33 mouse cellular contexts compared by ENCODE assay signal in the genomic region with DNA sequence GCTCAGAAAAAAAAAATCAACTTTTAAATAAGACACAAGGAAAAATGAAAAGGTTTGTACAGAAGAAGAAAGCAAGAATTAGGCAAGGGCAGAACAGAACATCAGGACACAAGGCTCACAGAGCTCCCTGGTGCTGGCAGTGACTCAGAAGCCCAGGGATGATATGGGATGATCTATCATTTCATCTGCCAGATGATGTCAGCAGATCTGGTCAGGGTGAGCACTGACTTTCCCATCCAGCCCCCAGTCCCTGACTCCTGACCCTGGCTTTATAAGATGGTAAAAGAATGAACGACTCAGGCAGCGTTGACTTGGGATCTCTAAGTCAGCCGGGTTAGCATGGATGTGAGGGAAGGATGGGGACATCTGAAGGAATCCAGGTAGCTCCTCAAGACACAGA. TPM values are rescaled to one million over a fixed set of nuclear protein-coding genes. Genes with fewer than 3 reads are reported as not detected.
DNase-seq lines count a peak whose midpoint lies in the region; ATAC-seq and TF ChIP-seq lines count a peak whose summit lies in the region.
"Had no signal": no experiment of that assay in that cellular context is flagged by ENCODE, and none has a peak within 500 bp of the region (broad histone marks: within the 10 kb centered on the region; RNA-seq: fewer than 3 reads in every experiment).

No protein-coding gene starts in this region.

- H3K27ac ChIP-seq in midbrain, embryonic 10.5 days (replicated peaks): peak overlapping the region; percentile 0; the same call in 1 of the 2 replicates
- no peak overlapping the region for H3K27ac ChIP-seq in midbrain, embryonic 15.5 days
- H3K27ac ChIP-seq in intestine, postnatal 0 days (ENCODE audit: low read depth, low read length): no peak overlapping the region
- H3K27ac ChIP-seq in liver, postnatal 0 days (ENCODE audit: low read depth): no peak overlapping the region
- H3K27ac ChIP-seq: forebrain, embryonic 13.5 days; heart, adult 2 months; heart, embryonic 10.5 days; heart, embryonic 13.5 days; hindbrain, embryonic 14.5 days; hindbrain, postnatal 0 days had no signal

- no peak overlapping the region for H3K4me2 ChIP-seq in midbrain, embryonic 15.5 days
- no peak overlapping the region for H3K4me2 ChIP-seq in intestine, postnatal 0 days (replicated peaks; ENCODE audit: low read depth)
- H3K4me2 ChIP-seq in liver, postnatal 0 days (ENCODE audit: low read depth, low read length): no peak overlapping the region
- H3K4me2 ChIP-seq: forebrain, embryonic 13.5 days; heart, embryonic 13.5 days; hindbrain, embryonic 14.5 days had no signal

- H3K36me3 ChIP-seq in midbrain, embryonic 10.5 days: no peaks in the 10 kb centered on the region
- H3K36me3 ChIP-seq in midbrain, embryonic 15.5 days (replicated peaks): no peaks in the 10 kb centered on the region
- H3K36me3 ChIP-seq in intestine, postnatal 0 days (ENCODE audit: control insufficient read depth, insufficient read depth): no peaks in the 10 kb centered on the region
- H3K36me3 ChIP-seq in liver, postnatal 0 days (replicated peaks; ENCODE audit: insufficient read depth, low read length): no peaks in the 10 kb centered on the region
- H3K36me3 ChIP-seq: forebrain, embryonic 10.5 days; G1E; heart, embryonic 10.5 days; heart, embryonic 13.5 days had no signal

- no peak for ATAC-seq in midbrain, embryonic 15.5 days (replicated peaks)
- no peak for ATAC-seq in intestine, postnatal 0 days
- ATAC-seq in liver, postnatal 0 days: no peak
- ATAC-seq: forebrain, embryonic 13.5 days; forebrain, embryonic 16.5 days; Patski had no signal

- H3K9me3 ChIP-seq in midbrain, embryonic 10.5 days (replicated peaks): no peaks in the 10 kb centered on the region
- no peaks in the 10 kb centered on the region for H3K9me3 ChIP-seq in midbrain, embryonic 15.5 days
- no peaks in the 10 kb centered on the region for H3K9me3 ChIP-seq in intestine, postnatal 0 days (ENCODE audit: control insufficient read depth)
- H3K9me3 ChIP-seq in liver, postnatal 0 days (ENCODE audit: low read length): no peaks in the 10 kb centered on the region
- H3K9me3 ChIP-seq: forebrain, embryonic 10.5 days; forebrain, embryonic 13.5 days; G1E; heart, embryonic 10.5 days; heart, embryonic 13.5 days had no signal

- 0 out of 2 replicates have a peak, but pooled peaks cover 7% of the 10 kb centered on the region for H3K27me3 ChIP-seq in midbrain, embryonic 10.5 days (ENCODE audit: low read depth, poor library complexity, severe bottlenecking)
- H3K27me3 ChIP-seq in midbrain, embryonic 15.5 days (replicated peaks): no peaks in the 10 kb centered on the region
- H3K27me3 ChIP-seq in intestine, postnatal 0 days (replicated peaks; ENCODE audit: control insufficient read depth, insufficient read depth, low read length): no peaks in the 10 kb centered on the region
- H3K27me3 ChIP-seq in liver, postnatal 0 days (ENCODE audit: insufficient read depth, low read length): no peaks in the 10 kb centered on the region
- H3K27me3 ChIP-seq: CH12.LX; forebrain, embryonic 13.5 days; heart, embryonic 13.5 days; Patski had no signal

- H3K9ac ChIP-seq in midbrain, embryonic 15.5 days: no peak overlapping the region
- H3K9ac ChIP-seq in intestine, postnatal 0 days (ENCODE audit: low read depth, low read length): no peak overlapping the region
- no peak overlapping the region for H3K9ac ChIP-seq in liver, postnatal 0 days (replicated peaks)
- H3K9ac ChIP-seq: forebrain, embryonic 13.5 days; heart, embryonic 13.5 days; hindbrain, embryonic 14.5 days had no signal

- H3K4me3 ChIP-seq in midbrain, embryonic 10.5 days: no peak overlapping the region
- no peak overlapping the region for H3K4me3 ChIP-seq in midbrain, embryonic 15.5 days
- H3K4me3 ChIP-seq in intestine, postnatal 0 days (ENCODE audit: low read depth, low read length): no peak overlapping the region
- no peak overlapping the region for H3K4me3 ChIP-seq in liver, postnatal 0 days (ENCODE audit: low read depth, low read length)
- H3K4me3 ChIP-seq: forebrain, embryonic 10.5 days; forebrain, embryonic 13.5 days; heart, adult 2 months; heart, embryonic 10.5 days; heart, embryonic 13.5 days had no signal

- H3K4me1 ChIP-seq in midbrain, embryonic 10.5 days: peaks cover 28% of the 10 kb centered on the region
- peaks cover 11% of the 10 kb centered on the region for H3K4me1 ChIP-seq in midbrain, embryonic 15.5 days
- H3K4me1 ChIP-seq in intestine, postnatal 0 days (replicated peaks; ENCODE audit: control insufficient read depth, insufficient read depth, low read length): no peaks in the 10 kb centered on the region
- no peaks in the 10 kb centered on the region for H3K4me1 ChIP-seq in liver, postnatal 0 days (ENCODE audit: insufficient read depth)

- DNase-seq in adrenal gland, adult 2 months: peak; percentile 75
- no peak for DNase-seq in adrenal gland, postnatal 4 days (ENCODE audit: low spot score in 2 of 2)
- no peak for DNase-seq in midbrain, embryonic 10.5 days (ENCODE audit: low spot score)
- peak; percentile 31 for DNase-seq in adrenal gland, postnatal 25 days
- DNase-seq in liver, postnatal 0 days: no peak
- DNase-seq: B cell, adult 2 months; cerebellum, adult 18-20 months; cerebellum, adult 9-10 months; cerebellum, postnatal 14 days; gastrocnemius, postnatal 10 days; gastrocnemius, postnatal 36 days; heart, adult 2 months; heart, postnatal 14 days; heart, postnatal 4 days had no signal

- TF ChIP-seq EP300 in liver, postnatal 0 days (IDR thresholded peaks at IDR 0.05; ENCODE audit: low read depth): no peak

- WGBS in midbrain, embryonic 10.5 days: 87% methylated on average over 3 of the region's 3 CpGs
- 81% methylated on average over 3 of the region's 3 CpGs for WGBS in midbrain, embryonic 15.5 days
- WGBS in intestine, postnatal 0 days: 86% methylated on average over 3 of the region's 3 CpGs
- whole genome bisulfite sequencing in liver, postnatal 0 days (ENCODE audit: insufficient replicate concordance): 83% methylated on average over 3 of the region's 3 CpGs

- TF ChIP-seq CTCF in intestine, postnatal 0 days (IDR thresholded peaks at IDR 0.05; ENCODE audit: low read depth): no peak
- no peak for TF ChIP-seq CTCF in liver, postnatal 0 days (IDR thresholded peaks at IDR 0.05; ENCODE audit: low read depth)

RNA-seq across cellular contexts. Expression of a gene that starts 5.7 kb away (rescaled TPM):
- total RNA-seq in adrenal gland, adult 2 months (2021): 1 to 10 TPM in 1 of 2 experiments, under 1 TPM in 1; 0.63 to 2.0 TPM
- polyA plus RNA-seq in adrenal gland, adult 2 months (2012; rRNA removed): not detected in 2 replicates
- total RNA-seq in adrenal gland, postnatal 4 days (2021): not detected
- 0.36 TPM in 1 of 2 replicates, not detected in the other for polyA plus RNA-seq in midbrain, embryonic 10.5 days (2016; fragmentation: Nextera tagmentation; extraction: Ambion mirVana)
- polyA plus RNA-seq in midbrain, embryonic 15.5 days (2015; fragmentation: Nextera tagmentation; extraction: Ambion mirVana): not detected in 2 replicates
- total RNA-seq in adrenal gland, postnatal 25 days (2021): 1.2 TPM in 1 of 2 replicates, not detected in the other
- 0.31 and 0.41 TPM in 2 replicates for polyA plus RNA-seq in intestine, postnatal 0 days (2015; fragmentation: Nextera tagmentation; extraction: Ambion mirVana)
- polyA plus RNA-seq in liver, postnatal 0 days (2015; fragmentation: Nextera tagmentation; extraction: Ambion mirVana): not detected in 2 replicates
- total RNA-seq: CH12.LX; gastrocnemius, adult 18-20 months; gastrocnemius, postnatal 10 days; gastrocnemius, postnatal 36 days; granulocyte monocyte progenitor cell, adult 5-6 weeks; heart, adult 2 months; heart, postnatal 14 days; heart, postnatal 4 days; hindbrain, postnatal 0 days had no signal
- polyA plus RNA-seq: embryonic facial prominence, embryonic 11.5 days; embryonic facial prominence, embryonic 14.5 days; forebrain, embryonic 13.5 days; forebrain, embryonic 16.5 days; G1E; heart, adult 2 months; heart, embryonic 10.5 days; heart, embryonic 13.5 days; heart, embryonic 16.5 days; hindbrain, embryonic 11.5 days; hindbrain, embryonic 14.5 days; hindbrain, postnatal 0 days; intestine, embryonic 14.5 days; Patski had no signal

RNA-seq across cellular contexts. Expression of a gene that starts 45.8 kb away (rescaled TPM):
- total RNA-seq in adrenal gland, adult 2 months (2021): 10 to 100 TPM in 1 of 2 experiments, 1 to 10 TPM in 1; 4.8 to 10.1 TPM
- polyA plus RNA-seq in adrenal gland, adult 2 months (2012; rRNA removed): 8.4 and 11.5 TPM in 2 replicates
- total RNA-seq in adrenal gland, postnatal 4 days (2021): 10 to 100 TPM in 1 of 2 experiments, 1 to 10 TPM in 1; 7.8 to 11.7 TPM
- 3.4 and 3.7 TPM in 2 replicates for polyA plus RNA-seq in midbrain, embryonic 10.5 days (2016; fragmentation: Nextera tagmentation; extraction: Ambion mirVana)
- 0.82 and 1.1 TPM in 2 replicates for polyA plus RNA-seq in midbrain, embryonic 15.5 days (2015; fragmentation: Nextera tagmentation; extraction: Ambion mirVana)
- 7.5 and 9.0 TPM in 2 replicates for total RNA-seq in adrenal gland, postnatal 25 days (2021)
- polyA plus RNA-seq in intestine, postnatal 0 days (2015; fragmentation: Nextera tagmentation; extraction: Ambion mirVana): 11.9 and 12.6 TPM in 2 replicates
- polyA plus RNA-seq in liver, postnatal 0 days (2015; fragmentation: Nextera tagmentation; extraction: Ambion mirVana): 11.8 TPM in 2 replicates
- polyA plus RNA-seq: G1E had no signal

Comparison
In these comparisons a context has a peak if more than half of its experiments do, and no peak if none do; other contexts are left out.
1. DNase-seq: peak in adrenal gland, adult 2 months (single experiment) and adrenal gland, postnatal 25 days (single experiment); none in adrenal gland, postnatal 4 days (0 of 2), midbrain, embryonic 10.5 days (single experiment) and liver, postnatal 0 days (single experiment).